Mouse (Mus musculus): ENCODE results near the gene Tpsb2. TPM values are rescaled to one million over a fixed set of nuclear protein-coding genes. Genes with fewer than 3 reads are reported as not detected.

Gene Tpsb2
- polyA plus RNA-seq (2015; fragmentation: Nextera tagmentation; extraction: Ambion mirVana): not detected in 2 replicates

DNA sequence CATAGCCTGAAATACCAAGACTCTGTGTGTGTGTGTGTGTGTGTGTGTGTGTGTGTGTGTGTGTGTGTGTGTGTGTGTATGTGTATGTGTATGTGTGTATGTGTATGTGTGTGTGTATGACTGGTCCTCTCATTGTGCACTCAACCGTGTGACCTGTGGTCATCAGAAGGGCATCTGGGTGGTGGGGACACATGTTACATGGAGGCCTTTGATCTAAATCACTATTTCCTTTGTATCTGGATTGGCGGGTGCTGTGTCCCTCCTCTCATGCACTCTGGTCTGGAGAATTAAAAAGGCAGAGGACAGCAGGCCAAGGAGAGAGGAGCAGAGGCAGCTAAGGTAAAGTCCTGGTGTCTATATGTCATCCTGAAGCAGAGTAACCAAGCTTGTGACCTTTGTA lies at the start of gene Tpsb2:
Tpsb2 (plus strand) TSS at position 301 of the 400 bp plus-strand sequence.
- no peak within 1 kb of the TSS for H3K27ac ChIP-seq
- no peak within 1 kb of the TSS for H3K4me2 ChIP-seq (replicated peaks)
- no peaks in the 10 kb centered on the region for H3K27me3 ChIP-seq
- no peak within 1 kb of the TSS for H3K9ac ChIP-seq (replicated peaks)
- WGBS: 56% methylated on average over 2 of the region's 2 CpGs
- H3K9me3 ChIP-seq: no peaks in the 10 kb centered on the region
- H3K36me3 ChIP-seq: no peaks in the 10 kb centered on the region
- no peak within 1 kb of the TSS for H3K4me3 ChIP-seq (replicated peaks)
- ATAC-seq: no peak
- no peaks in the 10 kb centered on the region for H3K4me1 ChIP-seq (replicated peaks)

DNA sequence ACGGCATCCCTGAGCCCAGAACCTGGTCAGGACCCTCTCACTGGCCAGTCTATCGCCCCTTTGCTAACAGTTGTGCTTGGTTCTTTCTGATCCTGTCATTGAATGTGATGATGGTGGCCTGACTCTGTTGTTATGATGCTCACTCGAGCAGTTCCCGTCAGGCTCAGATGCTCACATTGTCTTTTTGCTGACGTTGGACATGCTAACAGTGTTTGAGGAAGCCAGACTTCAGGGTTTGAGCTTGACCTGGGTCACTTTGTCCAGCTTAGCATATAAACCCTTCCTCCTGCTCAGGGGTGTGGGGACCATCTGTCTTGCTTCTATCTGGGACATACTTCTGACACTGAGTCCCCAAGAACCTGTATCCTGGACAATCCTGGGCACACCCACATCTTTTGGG lies 47.8 kb upstream of the Tpsb2 start, which contains the start of gene Prss29:
Prss29 (plus strand) TSS at position 301 of the 400 bp plus-strand sequence.
- no peaks in the 10 kb centered on the region for H3K27me3 ChIP-seq
- 78% methylated on average over 5 of the region's 5 CpGs for WGBS
- no peak for ATAC-seq
- H3K9me3 ChIP-seq: no peaks in the 10 kb centered on the region
- no peak within 1 kb of the TSS for H3K9ac ChIP-seq (replicated peaks)
- H3K36me3 ChIP-seq: no peaks in the 10 kb centered on the region
- no peak within 1 kb of the TSS for H3K27ac ChIP-seq
- H3K4me3 ChIP-seq (replicated peaks): no peak within 1 kb of the TSS
- H3K4me1 ChIP-seq (replicated peaks): no peaks in the 10 kb centered on the region
- H3K4me2 ChIP-seq (replicated peaks): no peak within 1 kb of the TSS

GRCm38 (mm10) chr17:25320819-25321218 lies 45.3 kb upstream of the Tpsb2 start:
- H3K27ac ChIP-seq: no peak overlapping the region
- 93% methylated on average over 8 of the region's 8 CpGs for WGBS
- H3K9me3 ChIP-seq: no peaks in the 10 kb centered on the region
- no peaks in the 10 kb centered on the region for H3K4me1 ChIP-seq (replicated peaks)
- no peak for ATAC-seq
- H3K4me2 ChIP-seq (replicated peaks): no peak overlapping the region
- H3K36me3 ChIP-seq: no peaks in the 10 kb centered on the region
- H3K9ac ChIP-seq (replicated peaks): no peak overlapping the region
- no peak overlapping the region for H3K4me3 ChIP-seq (replicated peaks)
- H3K27me3 ChIP-seq: no peaks in the 10 kb centered on the region

DNA sequence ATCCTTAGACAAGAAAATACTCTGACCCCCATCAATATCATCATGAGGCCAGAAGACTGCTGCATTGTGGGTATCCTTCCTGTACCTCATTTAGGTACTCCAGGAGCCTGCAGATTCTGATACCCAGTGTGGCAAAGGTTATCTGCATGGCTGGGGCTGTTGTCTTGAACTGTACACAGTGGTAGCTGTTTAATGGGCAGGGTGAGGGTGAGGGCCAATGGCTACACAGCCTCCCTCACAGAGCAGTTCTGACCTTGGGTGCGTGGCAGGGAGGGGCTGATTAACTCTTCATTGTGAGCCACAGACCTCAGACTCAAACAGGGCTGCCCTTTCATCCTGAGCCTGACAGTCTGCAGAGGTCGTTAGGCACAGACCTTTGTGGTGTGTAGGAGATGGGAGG lies 43.2 kb upstream of the Tpsb2 start:
- no peak overlapping the region for H3K4me3 ChIP-seq (replicated peaks)

DNA sequence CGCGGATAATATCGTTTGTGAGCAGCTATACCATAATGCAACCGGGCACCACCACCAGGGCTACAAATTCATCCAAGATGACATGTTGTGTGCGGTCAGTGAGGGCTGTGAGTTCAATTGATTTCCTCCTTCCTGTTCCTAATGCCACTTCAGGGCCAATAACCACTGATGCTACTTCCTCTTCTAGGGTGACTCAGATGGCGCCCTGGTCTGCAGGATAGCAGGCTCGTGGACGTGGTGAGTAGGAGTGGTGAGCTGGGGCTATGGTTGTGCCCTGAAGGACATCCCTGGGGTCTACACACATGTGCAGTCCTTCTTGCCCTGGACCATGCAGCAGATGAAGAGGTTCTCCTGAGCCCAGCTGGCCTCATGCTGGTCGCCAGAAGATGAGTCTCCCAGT lies 33.8 kb upstream of the Tpsb2 start:
- no peak overlapping the region for H3K4me3 ChIP-seq (replicated peaks)
- no peak overlapping the region for H3K9ac ChIP-seq (replicated peaks)
- H3K9me3 ChIP-seq: no peaks in the 10 kb centered on the region
- no peak overlapping the region for H3K4me2 ChIP-seq (replicated peaks)
- H3K27me3 ChIP-seq: peaks cover 29% of the 10 kb centered on the region; the same call in 1 of the 2 replicates
- H3K27ac ChIP-seq: no peak overlapping the region
- no peak for ATAC-seq
- H3K36me3 ChIP-seq: no peaks in the 10 kb centered on the region
- 86% methylated on average over 9 of the region's 9 CpGs for WGBS
- no peaks in the 10 kb centered on the region for H3K4me1 ChIP-seq (replicated peaks)

More for the DNA sequence above, 43.2 kb upstream of the Tpsb2 start:
- no peak overlapping the region for H3K27ac ChIP-seq
- no peak overlapping the region for H3K9ac ChIP-seq (replicated peaks)
- no peaks in the 10 kb centered on the region for H3K4me1 ChIP-seq (replicated peaks)
- no peaks in the 10 kb centered on the region for H3K9me3 ChIP-seq
- no peak overlapping the region for H3K4me2 ChIP-seq (replicated peaks)
- no peaks in the 10 kb centered on the region for H3K36me3 ChIP-seq
- ATAC-seq: no peak
- 39% methylated on average over 2 of the region's 2 CpGs for WGBS
- H3K27me3 ChIP-seq: no peaks in the 10 kb centered on the region

GRCm38 (mm10) chr17:25333943-25334342 lies 32.2 kb upstream of the Tpsb2 start:
- Histone ChIP-seq H3K4me2 (replicated peaks) (no peak overlapping the region), H3K27ac (no peak overlapping the region), H3K4me1 (replicated peaks) (no peaks in the 10 kb centered on the region), H3K9ac (replicated peaks) (0 out of 2 replicates have a peak overlapping the region, but pooled peaks have one; percentile 8), H3K4me3 (replicated peaks) (no peak overlapping the region), H3K27me3 (peaks cover 29% of the 10 kb centered on the region; the same call in 1 of the 2 replicates), H3K9me3 (no peaks in the 10 kb centered on the region), H3K36me3 (no peaks in the 10 kb centered on the region)
- ATAC-seq: peak; percentile 63
- 3% methylated on average over 8 of the region's 8 CpGs for WGBS

DNA sequence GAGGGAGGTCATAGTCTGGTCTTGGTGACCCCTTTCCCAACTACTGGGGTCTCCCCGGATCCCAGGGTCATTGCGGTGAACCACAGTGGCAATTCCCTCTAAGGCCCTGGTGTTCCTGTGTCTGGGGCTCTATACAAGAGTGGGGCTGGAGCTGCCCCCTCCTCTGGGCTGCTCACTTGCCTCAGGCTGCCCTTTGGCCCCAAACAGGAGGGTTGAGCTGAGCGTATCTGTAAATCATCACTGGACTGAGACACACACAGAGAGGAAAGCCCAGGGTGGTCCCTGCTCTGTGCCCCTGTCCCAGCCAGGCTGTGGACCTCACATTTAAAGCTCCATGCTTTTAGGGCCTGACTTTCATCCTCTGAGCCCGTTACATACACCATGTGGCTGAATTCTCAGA lies 27.9 kb upstream of the Tpsb2 start:
- WGBS: 86% methylated on average over 4 of the region's 4 CpGs
- ATAC-seq: no peak

GRCm38 (mm10) chr17:25340003-25340402 lies 26.1 kb upstream of the Tpsb2 start:
- H3K27ac ChIP-seq: no peak overlapping the region
- no peak overlapping the region for H3K4me2 ChIP-seq (replicated peaks)
- H3K36me3 ChIP-seq: no peaks in the 10 kb centered on the region
- no peaks in the 10 kb centered on the region for H3K4me1 ChIP-seq (replicated peaks)
- no peak for ATAC-seq
- H3K9ac ChIP-seq (replicated peaks): no peak overlapping the region
- no peaks in the 10 kb centered on the region for H3K27me3 ChIP-seq
- no peaks in the 10 kb centered on the region for H3K9me3 ChIP-seq
- no peak overlapping the region for H3K4me3 ChIP-seq (replicated peaks)
- WGBS: 86% methylated on average over 6 of the region's 6 CpGs

More for the DNA sequence above, 27.9 kb upstream of the Tpsb2 start:
- Histone ChIP-seq H3K27me3 (peaks cover 14% of the 10 kb centered on the region; the same call in 1 of the 2 replicates), H3K4me2 (replicated peaks) (no peak overlapping the region), H3K27ac (no peak overlapping the region), H3K36me3 (no peaks in the 10 kb centered on the region), H3K4me1 (replicated peaks) (no peaks in the 10 kb centered on the region), H3K4me3 (replicated peaks) (no peak overlapping the region), H3K9me3 (no peaks in the 10 kb centered on the region), H3K9ac (replicated peaks) (no peak overlapping the region)

DNA sequence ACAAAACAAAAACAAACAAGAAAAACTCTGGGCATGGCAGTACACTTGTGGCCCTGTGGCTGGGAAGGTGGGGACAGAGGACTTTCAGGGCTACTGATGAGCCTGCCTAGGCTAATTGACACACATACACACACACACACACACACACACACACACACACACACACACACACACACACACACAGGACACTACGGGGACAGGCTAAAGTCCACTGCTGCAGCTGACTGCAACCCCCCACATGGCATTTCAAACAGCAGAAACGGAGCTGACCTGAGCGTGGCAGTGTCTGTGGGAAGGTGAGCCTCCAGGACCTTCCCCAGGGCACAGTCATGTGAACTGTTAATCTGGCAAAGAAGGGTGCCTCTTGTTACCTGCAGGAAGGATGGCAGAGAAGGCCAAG lies 24.6 kb upstream of the Tpsb2 start:
- no peaks in the 10 kb centered on the region for H3K27me3 ChIP-seq
- no peaks in the 10 kb centered on the region for H3K4me1 ChIP-seq (replicated peaks)
- H3K27ac ChIP-seq: no peak overlapping the region
- no peak overlapping the region for H3K4me3 ChIP-seq (replicated peaks)
- H3K36me3 ChIP-seq: no peaks in the 10 kb centered on the region
- no peak overlapping the region for H3K4me2 ChIP-seq (replicated peaks)
- no peak overlapping the region for H3K9ac ChIP-seq (replicated peaks)
- ATAC-seq: no peak
- 49% methylated on average over 3 of the region's 3 CpGs for WGBS
- H3K9me3 ChIP-seq: no peaks in the 10 kb centered on the region

- ATAC-seq: no peak
- no peak within 1 kb of the TSS for H3K4me2 ChIP-seq (replicated peaks)
- no peaks in the 10 kb centered on the region for H3K9me3 ChIP-seq
- no peaks in the 10 kb centered on the region for H3K27me3 ChIP-seq
- no peaks in the 10 kb centered on the region for H3K4me1 ChIP-seq (replicated peaks)
- no peak within 1 kb of the TSS for H3K4me3 ChIP-seq (replicated peaks)
- no peak within 1 kb of the TSS for H3K27ac ChIP-seq
- 91% methylated on average over 4 of the region's 4 CpGs for WGBS
- H3K9ac ChIP-seq (replicated peaks): no peak within 1 kb of the TSS
- H3K36me3 ChIP-seq: no peaks in the 10 kb centered on the region
These were observed 20.6 kb upstream of the Tpsb2 start, which contains the start of gene Tpsab1 for GRCm38 (mm10) chr17:25345462-25345861. Gene Tpsab1, minus strand, starts transcription at chr17:25345562.

GRCm38 (mm10) chr17:25361291-25361690 lies 4.8 kb upstream of the Tpsb2 start:
- Histone ChIP-seq H3K27ac (no peak overlapping the region), H3K4me1 (replicated peaks) (no peaks in the 10 kb centered on the region), H3K36me3 (no peaks in the 10 kb centered on the region), H3K27me3 (no peaks in the 10 kb centered on the region), H3K9me3 (no peaks in the 10 kb centered on the region), H3K4me3 (replicated peaks) (no peak overlapping the region), H3K9ac (replicated peaks) (no peak overlapping the region), H3K4me2 (replicated peaks) (no peak overlapping the region)
- WGBS: 71% methylated on average over 2 of the region's 2 CpGs
- no peak for ATAC-seq

DNA sequence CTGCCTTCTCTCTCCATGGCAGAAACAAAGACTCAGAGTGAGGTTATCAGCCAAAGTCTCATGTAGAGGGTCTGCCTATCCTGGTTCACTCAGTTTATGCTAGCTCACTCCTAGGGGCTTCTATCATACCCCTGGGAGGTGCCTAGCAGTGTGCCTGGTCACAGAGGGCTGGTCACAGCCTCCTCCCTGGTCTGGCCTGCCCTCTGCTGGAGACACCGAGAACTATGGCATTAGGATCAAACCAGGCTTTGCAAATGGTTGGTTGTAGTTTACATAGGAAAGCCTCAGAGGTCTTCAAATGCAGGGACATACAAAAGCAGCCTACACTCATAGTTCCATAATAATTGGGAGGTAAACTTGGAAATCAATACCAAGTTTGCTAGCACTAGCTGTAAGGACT lies 2.4 kb upstream of the Tpsb2 start:
- 13% methylated on average over 1 of the region's 1 CpGs for WGBS
- H3K27me3 ChIP-seq: no peaks in the 10 kb centered on the region
- no peak for ATAC-seq

DNA sequence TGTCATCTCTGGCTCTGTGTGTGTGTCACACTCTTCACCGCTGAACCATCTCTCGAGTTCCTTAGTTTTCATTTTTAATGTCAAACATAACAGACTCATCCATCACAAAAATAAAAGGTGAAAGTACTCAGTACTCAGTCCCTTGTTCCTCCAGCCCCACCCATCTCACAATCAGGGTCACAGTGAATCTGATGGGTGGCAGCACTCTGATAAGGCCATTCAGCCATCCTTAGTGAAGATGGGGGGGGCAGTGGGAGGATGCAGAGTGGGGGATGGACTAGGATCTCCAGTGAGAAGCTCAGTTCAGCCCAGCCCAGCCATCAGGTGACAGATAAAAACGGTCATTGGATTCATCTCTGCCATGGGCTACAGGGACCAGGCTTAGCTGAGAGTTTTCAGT lies 2.9 kb downstream of the Tpsb2 start, which contains the start of gene Tpsg1:
Tpsg1 (plus strand) TSS at position 301 of the 400 bp plus-strand sequence.
- Histone ChIP-seq H3K4me2 (replicated peaks) (no peak within 1 kb of the TSS), H3K27me3 (no peaks in the 10 kb centered on the region), H3K36me3 (no peaks in the 10 kb centered on the region), H3K9ac (replicated peaks) (no peak within 1 kb of the TSS), H3K4me3 (replicated peaks) (no peak within 1 kb of the TSS), H3K9me3 (no peaks in the 10 kb centered on the region), H3K27ac (no peak within 1 kb of the TSS), H3K4me1 (replicated peaks) (no peaks in the 10 kb centered on the region)
- WGBS: 84% methylated on average over 3 of the region's 3 CpGs
- ATAC-seq: no peak

More for the DNA sequence above, 2.4 kb upstream of the Tpsb2 start:
- no peaks in the 10 kb centered on the region for H3K4me1 ChIP-seq (replicated peaks)
- no peaks in the 10 kb centered on the region for H3K36me3 ChIP-seq
- H3K9ac ChIP-seq (replicated peaks): no peak overlapping the region
- no peak overlapping the region for H3K4me2 ChIP-seq (replicated peaks)
- H3K9me3 ChIP-seq: no peaks in the 10 kb centered on the region
- no peak overlapping the region for H3K4me3 ChIP-seq (replicated peaks)
- no peak overlapping the region for H3K27ac ChIP-seq

Data from midbrain, embryonic 13.5 days (tissue).